Mouse (Mus musculus): ENCODE results near the gene Grb10.

Gene Grb10

DNA sequence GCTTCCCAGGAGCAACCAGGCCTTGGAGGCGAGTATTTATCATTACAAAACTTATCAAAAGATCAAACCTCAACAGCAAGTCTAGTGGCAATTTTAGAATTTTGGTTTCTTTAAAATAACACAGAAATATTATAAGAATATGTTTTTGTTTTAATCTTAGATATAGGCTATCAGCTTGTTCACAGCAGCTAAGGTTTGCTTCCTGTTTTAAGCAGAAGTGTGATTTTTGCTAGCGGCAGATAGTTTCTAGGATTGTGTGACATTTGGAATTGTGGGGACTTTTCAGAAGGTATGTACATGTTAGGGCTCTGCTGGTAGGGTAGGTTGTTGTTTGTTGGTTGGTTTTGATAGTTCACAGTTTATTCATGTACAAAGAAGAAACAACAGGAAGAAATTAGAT lies 143.0 kb downstream of the Grb10 start:
- DNase-seq = no peak

GRCm38 (mm10) chr11:11893769-11894168 lies 144.7 kb downstream of the Grb10 start:
- peak; percentile 57 for DNase-seq

- no peak for DNase-seq
Observed at GRCm38 (mm10) chr11:11892993-11893602, 145.4 kb downstream of the Grb10 start.

- no peak for DNase-seq
Observed at GRCm38 (mm10) chr11:11891832-11892231, 146.7 kb downstream of the Grb10 start.

DNA sequence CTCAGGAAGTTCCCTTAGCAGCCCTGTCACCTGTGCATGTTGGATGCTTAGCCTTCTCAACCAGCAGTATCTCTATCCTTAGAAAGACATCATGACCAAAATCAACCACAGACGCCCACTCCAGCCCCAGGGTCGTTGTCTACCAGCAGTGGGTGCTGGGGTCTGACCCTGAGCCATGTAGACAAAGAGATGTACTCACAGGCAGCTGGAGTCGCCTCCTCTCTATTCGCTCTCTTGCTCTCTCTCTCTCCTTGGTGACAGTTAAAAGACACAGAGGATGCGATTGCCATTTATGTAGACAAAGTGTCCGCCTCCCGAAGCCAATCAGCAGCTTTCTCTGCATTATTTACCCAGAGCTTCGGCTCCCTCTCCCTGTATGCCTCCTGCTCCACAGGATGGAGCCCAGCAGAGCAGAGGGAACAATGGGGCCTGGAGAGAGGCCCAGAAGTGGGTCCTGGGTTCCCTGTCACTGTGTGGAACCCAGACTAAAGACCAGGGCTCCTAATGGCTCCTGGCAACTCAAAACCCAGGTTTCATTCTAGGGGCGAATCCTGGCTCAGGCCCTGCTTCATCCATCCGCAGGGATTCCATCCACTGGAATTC lies 148.2 kb downstream of the Grb10 start:
- DNase-seq = no peak

- DNase-seq = no peak
Observed at GRCm38 (mm10) chr11:11888727-11889126, 149.8 kb downstream of the Grb10 start.

- DNase-seq = no peak
Observed at GRCm38 (mm10) chr11:11888051-11888450, 150.4 kb downstream of the Grb10 start.

DNA sequence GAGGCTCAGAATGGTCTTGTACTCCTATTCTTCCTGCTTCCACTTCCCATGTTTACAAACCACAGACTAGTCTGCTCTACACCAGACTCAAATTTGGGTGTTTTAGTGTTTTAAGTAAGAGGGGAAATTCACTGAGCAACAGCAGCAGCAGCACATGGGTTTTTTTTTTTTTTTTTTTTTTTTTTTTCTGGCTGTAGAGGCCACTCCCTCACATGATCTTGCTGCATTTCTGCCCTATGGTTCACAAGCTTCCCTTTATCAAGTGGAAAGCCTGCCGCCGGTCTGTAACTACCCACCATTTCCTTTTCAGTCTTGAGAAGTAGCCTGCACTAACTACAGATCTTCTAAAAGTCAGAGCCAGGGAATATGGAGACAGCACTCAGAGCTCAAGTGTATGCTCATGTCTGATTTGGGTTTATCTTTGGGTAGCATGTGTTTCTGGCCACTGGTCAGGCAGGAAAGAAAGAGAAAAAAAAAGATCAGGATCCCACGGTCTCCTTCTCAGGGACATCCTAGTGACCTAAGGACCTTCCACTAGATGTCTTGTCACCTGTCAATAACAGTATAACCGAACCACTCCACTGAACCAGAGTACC lies 152.0 kb downstream of the Grb10 start:
- no peak for DNase-seq

GRCm38 (mm10) chr11:11885921-11886320 lies 152.6 kb downstream of the Grb10 start:
- peak; percentile 83 for DNase-seq

- no peak for DNase-seq
Observed at GRCm38 (mm10) chr11:11885246-11885643, 153.2 kb downstream of the Grb10 start.

- DNase-seq = no peak
Observed at GRCm38 (mm10) chr11:11884533-11885245, 153.8 kb downstream of the Grb10 start.

DNA sequence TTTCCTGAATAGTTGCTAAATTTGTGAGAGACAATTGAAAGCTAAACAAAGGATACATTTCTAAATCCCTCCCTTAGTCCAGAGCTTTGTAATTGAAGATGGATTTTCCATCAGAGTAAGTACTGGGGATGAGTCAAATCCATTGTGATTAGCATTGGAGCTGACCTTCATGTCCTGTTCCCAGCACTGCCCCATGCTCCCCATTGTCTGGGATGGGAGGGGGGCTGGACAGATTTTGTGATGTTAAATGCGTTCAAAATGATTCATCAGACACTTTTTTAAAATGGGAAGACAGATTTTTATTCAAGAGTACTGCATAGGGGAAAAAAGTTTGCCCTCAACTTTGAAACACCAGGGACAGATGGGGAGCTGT lies 156.7 kb downstream of the Grb10 start:
- no peak for DNase-seq

DNA sequence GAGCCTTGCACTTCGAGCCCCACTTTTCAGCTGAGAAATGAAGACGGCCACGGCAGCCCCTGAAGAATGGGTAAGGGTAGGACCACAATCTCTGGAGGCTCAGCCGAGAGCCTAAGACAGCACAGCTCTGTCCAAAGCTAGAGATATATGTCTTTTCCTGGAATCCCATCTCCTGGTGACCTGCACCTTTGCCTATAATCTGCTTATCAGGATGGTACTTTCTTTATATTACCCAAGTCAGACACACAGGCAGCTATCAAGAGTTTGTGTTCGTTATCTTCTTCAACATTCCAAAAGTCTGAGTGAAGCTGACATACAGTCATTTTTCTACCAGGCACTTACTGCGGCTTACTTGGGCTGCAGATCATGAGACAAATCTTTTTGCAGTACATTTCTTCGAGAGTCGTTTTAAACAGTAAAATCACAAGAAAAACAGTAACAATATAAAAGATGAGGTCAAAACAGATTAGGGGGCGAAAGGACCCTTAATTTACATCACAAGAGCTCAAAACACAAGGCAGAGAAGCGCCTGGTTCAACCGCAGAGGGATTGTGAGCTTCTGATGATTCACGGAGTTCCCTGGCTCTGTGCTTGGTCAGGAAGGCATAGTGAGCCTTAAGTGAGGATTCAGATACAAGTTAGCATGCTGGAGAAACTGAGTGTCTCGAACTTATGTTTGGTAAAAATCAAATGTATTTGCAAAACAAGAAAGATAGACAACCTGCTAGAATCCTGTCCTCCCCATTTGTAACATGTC lies 157.3 kb downstream of the Grb10 start:
- no peak for DNase-seq
